Mouse (Mus musculus) neural tube, embryonic 15.5 days (tissue): ENCODE data around the gene Sgms1. TPM values are rescaled to one million over a fixed set of nuclear protein-coding genes. Genes with fewer than 3 reads are reported as not detected.

ENCODE experiments used
- ATAC-seq: fragments of 200-750 bp; cut with Nextera tagmentation; 2 replicates; pipeline ENCODE4 v1.8.0; 2017; ENCODE audit warnings: mild to moderate bottlenecking, moderate TSS enrichment, moderate library complexity; ENCODE audit not compliant: low FRiP score
- H3K27ac ChIP-seq: fragments of 300-500 bp; sonication (generic); replicated peaks from 2 replicates; pipeline ENCODE4 v1.5.1; 2015; ENCODE audit warnings: mild to moderate bottlenecking, inconsistent platforms
- H3K27me3 ChIP-seq: fragments of 300-500 bp; sonication (generic); replicated peaks from 2 replicates; pipeline ENCODE4 v1.6.1; 2015; ENCODE audit warnings: inconsistent platforms
- H3K36me3 ChIP-seq: fragments of 300-500 bp; sonication (generic); 2 replicates; pipeline ENCODE4 v1.6.1; 2015; ENCODE audit warnings: inconsistent platforms
- H3K4me1 ChIP-seq: fragments of 300-500 bp; sonication (generic); 2 replicates; pipeline ENCODE4 v1.6.1; 2015; ENCODE audit warnings: inconsistent platforms
- H3K4me2 ChIP-seq: fragments of 300-500 bp; sonication (generic); 2 replicates; pipeline ENCODE4 v1.6.1; 2015; ENCODE audit warnings: inconsistent platforms, mild to moderate bottlenecking, moderate library complexity
- H3K4me3 ChIP-seq: fragments of 300-500 bp; sonication (generic); replicated peaks from 2 replicates; pipeline ENCODE4 v1.5.1; 2015; ENCODE audit warnings: mild to moderate bottlenecking, inconsistent platforms
- H3K9ac ChIP-seq: fragments of 300-500 bp; sonication (generic); replicated peaks from 2 replicates; pipeline ENCODE4 v1.6.1; 2015; ENCODE audit warnings: mild to moderate bottlenecking, inconsistent platforms
- H3K9me3 ChIP-seq: fragments of 300-500 bp; sonication (generic); replicated peaks from 2 replicates; pipeline ENCODE4 v1.6.1; 2016; ENCODE audit warnings: inconsistent platforms
- WGBS: fragments of 180-500 bp; shearing (Covaris S2); methylation state at CpG from one replicate; pipeline ENCODE4 v1.1.7; 2015; ENCODE audit warnings: mixed read lengths; 5-methylcytosine and 5-hydroxymethylcytosine counted together
- polyA plus RNA-seq: library from polyadenylated mRNA; unstranded; fragments of >200 nt; fragmentation: Nextera tagmentation; extraction: Ambion mirVana; gene quantifications from 2 replicates; pipeline ENCODE4 v1.2.1, GENCODE M21; 2015

The Sgms1 gene
- polyA plus RNA-seq, 1 experiment from 2014 or later: 24.6 TPM

DNA sequence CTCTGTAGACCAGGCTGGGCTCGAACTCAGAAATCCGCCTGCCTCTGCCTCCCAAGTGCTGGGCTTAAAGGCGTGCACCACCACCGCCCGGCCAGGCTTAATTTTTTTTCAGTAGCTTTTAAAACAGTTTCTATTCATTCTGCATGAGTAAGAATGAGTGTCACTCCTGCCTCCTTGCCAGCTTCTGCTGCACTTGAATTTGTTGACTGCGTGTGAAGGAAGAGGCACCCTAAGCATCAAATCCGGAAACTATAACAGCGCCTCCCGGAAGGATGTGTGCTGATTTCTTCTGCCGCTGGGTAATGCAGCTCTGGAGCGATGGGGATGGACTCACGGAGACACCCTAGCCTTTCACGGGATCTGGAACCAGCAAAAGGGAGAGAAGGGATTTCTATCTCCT, 5.3 kb upstream of the Sgms1 start:
- 91% methylated on average over 13 of the region's 13 CpGs for WGBS
- H3K27ac ChIP-seq: no peak overlapping the region

DNA sequence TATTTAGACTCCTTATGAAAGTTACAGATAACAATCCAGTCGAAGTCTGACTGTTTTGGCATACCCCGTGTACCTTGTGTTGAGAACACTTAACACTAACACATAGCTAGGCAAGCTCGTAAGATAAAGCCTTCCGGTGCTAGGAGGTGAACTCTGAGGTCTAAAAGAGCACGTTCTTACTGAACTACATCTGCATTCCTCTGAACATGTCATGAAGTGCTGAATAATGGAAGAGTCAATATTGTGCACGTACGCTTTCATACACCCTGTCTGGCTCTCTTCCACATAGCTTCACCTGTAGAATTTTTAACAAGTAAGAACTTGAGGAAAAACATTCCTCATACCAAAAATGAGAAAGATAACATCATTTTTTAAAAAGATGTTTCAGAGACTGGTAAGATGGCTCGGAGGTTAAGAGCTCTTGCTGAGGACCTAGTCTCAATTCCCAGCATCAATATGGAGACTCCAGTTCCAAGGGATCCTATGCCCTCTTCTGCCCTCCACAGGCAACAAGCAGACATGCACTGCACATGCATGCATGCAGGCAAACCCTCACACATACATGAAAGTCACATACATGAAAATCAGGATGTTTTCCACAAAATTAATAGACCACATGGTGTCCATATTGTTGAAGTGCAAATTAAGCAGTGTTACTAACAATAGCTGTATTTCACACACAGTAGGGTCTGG, 4.4 kb upstream of the Sgms1 start:
- no peak overlapping the region for H3K27ac ChIP-seq
- 93% methylated on average over 8 of the region's 8 CpGs for WGBS
- H3K4me2 ChIP-seq: no peak overlapping the region
- no peak overlapping the region for H3K4me3 ChIP-seq
- no peak overlapping the region for H3K9ac ChIP-seq
- H3K4me1 ChIP-seq: peaks cover 7% of the 10 kb centered on the region
- H3K9me3 ChIP-seq: no peaks in the 10 kb centered on the region
- ATAC-seq: no peak
- H3K27me3 ChIP-seq: no peaks in the 10 kb centered on the region
- H3K36me3 ChIP-seq: no peaks in the 10 kb centered on the region

More for the DNA sequence above, 5.3 kb upstream of the Sgms1 start:
- Histone ChIP-seq H3K36me3 (no peaks in the 10 kb centered on the region), H3K4me1 (peaks cover 5% of the 10 kb centered on the region), H3K9me3 (no peaks in the 10 kb centered on the region), H3K9ac (no peak overlapping the region), H3K4me2 (no peak overlapping the region), H3K27me3 (no peaks in the 10 kb centered on the region), H3K4me3 (no peak overlapping the region)
- no peak for ATAC-seq

DNA sequence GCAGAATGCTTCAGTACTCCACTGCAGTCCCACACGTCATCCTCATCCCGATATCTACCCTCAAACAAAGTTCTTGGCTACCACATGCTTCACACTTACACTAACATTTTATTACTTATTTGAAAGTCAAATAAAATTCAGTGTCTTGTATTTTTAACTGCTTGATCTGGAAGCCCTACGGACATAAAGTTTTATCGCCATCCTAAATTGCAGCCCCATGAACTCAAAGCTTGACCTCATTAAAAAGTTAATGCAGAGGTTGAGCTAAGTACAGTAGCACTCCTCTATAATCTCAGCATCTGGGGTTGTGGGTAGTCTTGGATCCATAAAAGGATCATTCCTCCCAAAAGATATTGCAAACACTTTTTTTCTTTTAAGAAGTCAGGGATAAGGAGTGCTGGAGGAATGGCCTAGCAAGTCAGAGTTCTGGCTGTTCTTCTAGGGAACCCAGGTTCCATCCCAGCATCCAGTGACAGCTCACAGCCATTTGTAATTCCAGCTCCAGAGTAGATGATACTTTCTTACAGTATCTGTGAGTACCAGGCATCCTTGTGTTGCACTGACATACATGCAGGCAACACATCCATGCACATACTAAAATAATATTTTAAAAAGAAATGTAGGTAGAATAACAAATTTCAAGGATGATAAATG, 3.7 kb upstream of the Sgms1 start:
- Histone ChIP-seq H3K27ac (no peak overlapping the region), H3K4me3 (no peak overlapping the region), H3K9ac (no peak overlapping the region), H3K27me3 (no peaks in the 10 kb centered on the region), H3K4me2 (no peak overlapping the region), H3K9me3 (no peaks in the 10 kb centered on the region), H3K36me3 (no peaks in the 10 kb centered on the region), H3K4me1 (peaks cover 7% of the 10 kb centered on the region)
- ATAC-seq: no peak
- WGBS: 93% methylated on average over 4 of the region's 4 CpGs

DNA sequence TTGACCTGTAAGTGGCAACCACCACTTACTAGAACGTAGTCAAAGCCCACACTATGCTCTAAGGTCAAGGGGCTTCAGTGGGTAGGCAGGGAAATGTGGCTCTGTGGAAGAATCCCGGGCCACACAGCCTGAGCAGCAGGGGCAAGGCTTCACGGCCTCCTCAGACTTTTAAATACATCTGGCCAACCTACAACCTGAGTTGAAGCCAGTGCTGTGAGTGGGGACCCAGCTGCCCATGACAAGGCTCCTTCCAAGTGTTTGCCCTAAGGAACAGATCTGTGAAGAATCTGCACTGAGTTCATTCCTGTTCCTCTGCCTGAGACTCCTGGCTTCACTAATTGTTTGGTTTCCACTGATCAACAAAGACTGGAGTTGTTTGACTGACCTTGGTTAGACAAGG, 1.9 kb upstream of the Sgms1 start:
- no peak overlapping the region for H3K4me2 ChIP-seq
- peaks cover 19% of the 10 kb centered on the region for H3K4me1 ChIP-seq
- ATAC-seq: no peak
- H3K9me3 ChIP-seq: no peaks in the 10 kb centered on the region
- no peak overlapping the region for H3K4me3 ChIP-seq
- no peak overlapping the region for H3K27ac ChIP-seq
- WGBS: 95% methylated on average over 3 of the region's 3 CpGs
- H3K36me3 ChIP-seq: no peaks in the 10 kb centered on the region
- H3K27me3 ChIP-seq: no peaks in the 10 kb centered on the region
- no peak overlapping the region for H3K9ac ChIP-seq

DNA sequence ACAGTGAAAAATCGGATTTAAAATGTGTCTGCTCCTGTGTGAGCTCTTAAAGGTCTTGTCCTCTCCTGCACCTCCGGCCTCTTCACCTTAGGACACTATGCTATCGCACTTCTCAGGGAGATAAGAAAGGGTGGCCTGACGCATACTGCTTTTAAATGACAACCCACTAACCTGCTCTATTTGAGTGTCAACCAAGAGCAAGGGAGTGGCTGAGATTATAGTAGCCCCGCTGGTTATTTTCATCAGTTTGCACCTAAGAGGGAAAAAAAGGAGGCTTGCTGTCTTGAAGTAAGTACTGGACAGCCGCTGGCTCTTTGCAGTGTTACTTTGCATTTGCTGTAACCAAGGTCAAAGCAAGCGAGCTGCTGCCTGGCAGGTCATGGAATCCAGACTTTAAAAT, 602 bp upstream of the Sgms1 start:
- H3K4me1 ChIP-seq: peaks cover 26% of the 10 kb centered on the region
- 76% methylated on average over 7 of the region's 7 CpGs for WGBS
- no peak for ATAC-seq

DNA sequence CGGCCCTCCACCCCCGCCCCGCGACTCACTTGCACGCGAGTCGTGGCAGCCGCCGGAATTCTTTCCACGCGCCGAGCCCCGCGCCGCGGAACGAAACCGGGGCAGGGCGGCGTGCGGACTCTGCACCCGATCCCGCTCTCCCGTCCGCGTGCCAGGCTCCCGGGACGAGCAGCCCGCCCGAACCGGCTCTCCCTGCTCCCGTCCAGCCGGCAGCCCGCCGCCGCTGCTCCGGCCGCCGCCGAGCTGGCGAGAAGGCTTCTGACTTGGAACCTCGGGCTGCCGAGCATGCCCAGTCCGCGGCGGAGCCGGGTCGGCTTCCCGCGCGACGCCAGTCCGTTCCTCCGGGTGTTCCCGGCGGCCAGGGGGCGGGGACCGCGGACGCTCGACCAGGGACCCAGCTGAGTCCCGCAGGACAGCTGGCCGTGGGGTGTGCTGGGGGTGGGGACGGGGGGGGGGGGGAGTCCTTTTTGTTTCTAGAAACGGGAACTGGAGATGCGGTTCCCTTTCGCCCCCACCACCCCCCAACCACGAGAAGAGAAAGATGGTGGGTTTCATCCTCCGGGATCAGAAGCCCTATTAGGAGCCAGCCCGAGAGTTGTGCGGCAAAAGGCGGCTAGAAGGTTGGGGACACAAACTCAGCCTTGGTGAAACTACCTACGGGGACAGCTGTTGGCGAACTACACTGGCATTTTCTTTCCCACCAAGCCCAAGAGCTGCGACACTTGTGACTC, 1.2 kb downstream of the Sgms1 start:
- H3K4me1 ChIP-seq: peaks cover 26% of the 10 kb centered on the region
- H3K9ac ChIP-seq: peak overlapping the region; percentile 93
- under 1% methylated on average over 72 of the region's 75 CpGs for WGBS
- H3K36me3 ChIP-seq: no peaks in the 10 kb centered on the region
- no peaks in the 10 kb centered on the region for H3K27me3 ChIP-seq
- peak overlapping the region; percentile 99 for H3K27ac ChIP-seq
- peak overlapping the region; percentile 85 for H3K4me2 ChIP-seq
- ATAC-seq: peak; percentile 93
- H3K9me3 ChIP-seq: no peaks in the 10 kb centered on the region
- H3K4me3 ChIP-seq: peak overlapping the region; percentile 89

More for the DNA sequence above, 602 bp upstream of the Sgms1 start:
- peak overlapping the region; percentile 85 for H3K4me2 ChIP-seq
- H3K9me3 ChIP-seq: no peaks in the 10 kb centered on the region
- no peaks in the 10 kb centered on the region for H3K36me3 ChIP-seq
- no peaks in the 10 kb centered on the region for H3K27me3 ChIP-seq
- peak overlapping the region; percentile 93 for H3K9ac ChIP-seq
- H3K27ac ChIP-seq: peak overlapping the region; percentile 99
- peak overlapping the region; percentile 89 for H3K4me3 ChIP-seq

DNA sequence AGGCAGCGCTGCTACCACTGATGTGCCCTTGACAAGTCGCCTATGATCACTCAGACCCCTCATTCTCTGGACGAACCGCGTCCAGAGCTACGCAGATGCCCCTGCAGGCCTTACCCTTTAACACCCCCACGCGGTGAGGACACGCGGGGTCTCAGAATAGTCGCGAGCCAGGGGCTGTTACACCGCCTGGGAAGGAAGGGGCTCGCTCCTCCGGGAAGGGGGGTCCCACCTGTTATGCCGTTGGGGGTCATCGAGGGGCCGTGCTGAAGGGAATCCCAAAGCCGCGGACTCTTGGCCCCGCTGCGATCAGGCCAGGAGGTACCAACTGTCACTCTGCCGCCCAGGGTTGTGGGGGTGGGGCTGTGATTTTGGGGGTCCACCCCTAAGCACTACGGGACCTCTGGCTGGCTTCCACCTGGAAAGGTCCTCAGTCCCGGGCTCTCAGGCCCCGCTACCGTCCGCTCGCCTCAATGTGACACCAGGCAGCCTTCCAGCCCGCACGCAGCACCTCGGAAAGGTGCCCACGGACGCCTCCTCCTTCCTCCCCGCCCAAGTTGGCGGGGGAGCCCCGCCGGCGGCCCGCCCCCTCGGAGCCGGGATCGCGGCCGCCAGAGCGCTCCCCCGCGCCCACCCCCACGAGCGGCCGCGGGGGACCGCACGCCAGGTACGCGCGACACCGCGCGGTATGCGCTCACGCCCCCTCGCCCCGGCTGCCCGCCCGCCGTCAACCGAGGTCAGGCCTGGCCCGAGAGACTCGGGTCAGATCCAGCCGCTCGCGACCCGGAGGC, 1.9 kb downstream of the Sgms1 start:
- Histone ChIP-seq H3K36me3 (no peaks in the 10 kb centered on the region), H3K27ac (peak overlapping the region; percentile 99), H3K9ac (peak overlapping the region; percentile 93), H3K9me3 (no peaks in the 10 kb centered on the region), H3K27me3 (no peaks in the 10 kb centered on the region), H3K4me1 (peaks cover 26% of the 10 kb centered on the region), H3K4me2 (peak overlapping the region; percentile 85), H3K4me3 (peak overlapping the region; percentile 89)
- 1% methylated on average over 71 of the region's 74 CpGs for WGBS
- ATAC-seq: peak; percentile 43

DNA sequence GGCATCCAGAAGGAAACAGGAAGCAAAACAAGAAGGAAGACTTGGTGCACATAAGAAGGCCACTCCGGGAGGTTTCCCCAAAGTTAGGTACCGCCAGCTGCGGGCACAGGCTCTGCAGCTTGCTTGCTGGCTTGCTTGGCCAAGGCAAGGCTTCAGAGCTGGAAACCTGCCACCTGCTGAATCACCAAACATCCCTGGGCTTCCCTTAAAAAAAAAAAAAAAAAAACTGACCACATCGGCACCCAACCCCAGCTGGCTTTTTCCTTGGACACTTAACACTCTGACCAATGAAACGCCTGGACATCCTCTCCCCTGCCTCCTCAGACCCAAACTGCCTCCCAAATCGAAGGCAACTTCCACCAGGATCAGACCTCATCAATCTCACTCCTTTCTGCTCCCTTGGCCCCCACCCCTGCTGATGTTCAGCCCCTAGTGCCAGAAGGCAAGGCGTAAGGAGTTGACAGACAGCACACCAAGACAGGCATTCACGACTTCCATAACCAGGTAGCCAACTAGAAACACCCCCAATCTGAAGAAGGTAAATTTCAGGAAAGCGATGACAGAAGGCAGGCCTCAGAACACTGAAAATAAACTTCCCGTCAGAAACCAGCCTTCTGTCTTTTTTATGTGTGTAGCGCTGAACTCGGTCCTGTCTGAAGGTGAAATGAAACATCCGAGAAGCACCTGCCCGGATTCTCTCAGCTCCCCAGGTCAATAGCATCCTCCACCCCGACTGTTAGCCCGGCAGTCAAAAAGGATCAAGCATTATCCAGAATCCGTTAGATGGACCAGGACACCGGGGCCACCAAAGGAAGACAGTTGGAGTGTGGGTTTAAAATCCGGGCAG, 2.7 kb downstream of the Sgms1 start:
- H3K4me1 ChIP-seq: peaks cover 29% of the 10 kb centered on the region
- H3K4me2 ChIP-seq: peak overlapping the region; percentile 85
- ATAC-seq: no peak
- no peaks in the 10 kb centered on the region for H3K36me3 ChIP-seq
- no peaks in the 10 kb centered on the region for H3K27me3 ChIP-seq
- H3K27ac ChIP-seq: peak overlapping the region; percentile 99
- peak overlapping the region; percentile 93 for H3K9ac ChIP-seq
- peak overlapping the region; percentile 89 for H3K4me3 ChIP-seq
- WGBS: 23% methylated on average over 19 of the region's 19 CpGs
- H3K9me3 ChIP-seq: no peaks in the 10 kb centered on the region

DNA sequence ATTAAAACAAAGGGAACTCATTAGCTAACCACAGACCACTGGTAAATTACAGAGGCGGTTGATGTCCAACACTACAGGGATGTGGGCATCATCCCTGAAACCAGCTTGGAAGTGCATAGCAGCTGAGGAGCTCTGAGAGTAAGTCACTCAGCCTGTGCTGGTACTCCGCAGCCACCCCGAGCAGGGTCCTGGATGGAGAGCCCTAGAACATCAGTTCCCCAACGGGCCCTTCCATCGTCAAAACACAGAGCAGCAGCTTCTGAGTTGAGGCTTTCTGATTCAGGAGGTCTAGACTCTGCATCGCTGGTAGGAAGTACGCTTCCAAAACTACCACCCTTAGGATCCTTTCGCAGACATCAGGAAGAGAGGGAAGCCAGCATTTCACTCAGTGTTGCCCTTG, 5.8 kb downstream of the Sgms1 start:
- H3K27ac ChIP-seq: no peak overlapping the region
- WGBS: 96% methylated on average over 8 of the region's 8 CpGs

DNA sequence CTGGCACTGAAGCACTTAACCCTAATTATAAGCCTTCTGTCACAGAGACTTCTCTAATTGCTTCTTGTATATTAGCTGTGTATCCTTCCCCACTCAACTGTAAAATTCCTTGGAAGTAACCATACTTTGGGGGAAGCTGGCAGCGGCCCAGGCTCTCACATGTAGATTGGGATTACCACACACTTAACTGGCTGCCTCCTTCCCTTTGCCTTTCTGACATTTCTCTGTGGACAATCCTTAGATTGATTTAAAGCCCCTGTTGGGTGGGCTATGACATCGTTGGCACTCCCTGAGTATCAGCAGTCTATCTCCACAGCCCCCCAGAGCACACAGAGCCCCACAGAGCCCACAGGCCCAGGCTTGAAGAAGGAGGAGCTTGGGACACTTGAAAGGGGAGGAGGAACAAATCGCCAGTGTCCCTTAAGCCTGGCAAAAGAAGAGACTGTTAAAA, 8.0 kb downstream of the Sgms1 start:
- Histone ChIP-seq H3K36me3 (no peaks in the 10 kb centered on the region), H3K27me3 (no peaks in the 10 kb centered on the region), H3K9me3 (no peaks in the 10 kb centered on the region), H3K4me2 (no peak overlapping the region), H3K4me3 (no peak overlapping the region), H3K9ac (no peak overlapping the region), H3K4me1 (peaks cover 34% of the 10 kb centered on the region), H3K27ac (no peak overlapping the region)
- ATAC-seq: no peak
- WGBS: 40% methylated on average over 3 of the region's 3 CpGs

More for the DNA sequence above, 5.8 kb downstream of the Sgms1 start:
- Histone ChIP-seq H3K4me3 (no peak overlapping the region), H3K9ac (no peak overlapping the region), H3K36me3 (no peaks in the 10 kb centered on the region), H3K27me3 (no peaks in the 10 kb centered on the region), H3K4me2 (no peak overlapping the region), H3K9me3 (no peaks in the 10 kb centered on the region), H3K4me1 (peaks cover 30% of the 10 kb centered on the region)
- no peak for ATAC-seq
